Mouse (Mus musculus): ENCODE results near the gene 2300003K06Rik. TPM values are rescaled to one million over a fixed set of nuclear protein-coding genes. Genes with fewer than 3 reads are reported as not detected.
"Not testable (repeated sequence)": the region's sequence is repeated elsewhere in the genome, so short reads cannot be mapped to it uniquely, and the experiment has no call there.

2300003K06Rik gene
- not detected in 2 replicates for polyA plus RNA-seq (2012; ENCODE audit: insufficient read depth, insufficient read length, missing spikeins)

DNA sequence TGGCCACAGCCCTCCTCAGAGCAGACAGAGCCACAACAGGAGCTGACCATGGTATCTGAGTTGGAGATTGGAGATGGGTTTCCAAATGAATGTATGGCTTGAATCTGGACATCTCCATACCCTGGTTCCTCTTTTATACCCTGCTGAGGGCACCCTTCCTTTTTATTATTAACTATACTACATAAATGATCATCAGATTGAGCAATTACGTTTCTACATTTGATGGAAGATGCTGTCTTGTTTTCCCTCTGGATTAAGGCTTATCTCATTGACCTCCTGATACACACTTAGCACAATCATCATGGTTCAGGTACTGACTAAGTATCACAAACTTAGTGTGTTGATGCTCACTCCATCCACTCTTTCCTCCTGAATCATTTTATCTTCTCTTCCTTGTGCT is at the start of gene 2300003K06Rik:
2300003K06Rik (minus strand) TSS at position 101 of the 400 bp plus-strand sequence.
- Histone ChIP-seq H3K27ac (replicated peaks; ENCODE audit: low read depth, low read length) (no peak within 1 kb of the TSS), H3K4me3 (ENCODE audit: insufficient read depth, low read depth, low read length) (no peak within 1 kb of the TSS), H3K4me1 (ENCODE audit: control insufficient read depth, insufficient read depth, insufficient read length, low read length) (no peaks in the 10 kb centered on the region)

DNA sequence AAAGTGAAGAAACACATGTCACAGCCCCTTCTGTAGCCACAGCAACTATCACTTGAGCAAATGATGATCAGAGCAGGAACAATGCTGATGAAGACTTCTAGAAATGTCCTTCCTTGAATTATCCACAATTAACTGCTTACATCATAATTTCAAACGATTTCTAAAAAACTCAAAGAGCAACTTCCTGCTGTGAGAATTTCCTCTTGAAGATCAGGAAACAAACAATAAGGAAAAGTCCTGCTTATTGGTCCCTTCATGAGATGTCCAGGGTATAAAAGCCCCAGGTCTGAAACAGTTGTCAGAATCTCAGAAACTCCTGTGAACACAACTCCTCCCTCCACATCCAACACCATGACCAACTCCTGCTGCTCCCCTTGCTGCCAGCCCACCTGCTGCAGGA is 41.0 kb upstream of the 2300003K06Rik start, which contains the start of gene Gm11567:
Gm11567 (plus strand) TSS at position 301 of the 400 bp plus-strand sequence.
- H3K4me1 ChIP-seq (ENCODE audit: control insufficient read depth, insufficient read depth, insufficient read length, low read length); H3K27ac ChIP-seq (replicated peaks; ENCODE audit: low read depth, low read length); H3K4me3 ChIP-seq (ENCODE audit: insufficient read depth, low read depth, low read length): not testable (repeated sequence)

DNA sequence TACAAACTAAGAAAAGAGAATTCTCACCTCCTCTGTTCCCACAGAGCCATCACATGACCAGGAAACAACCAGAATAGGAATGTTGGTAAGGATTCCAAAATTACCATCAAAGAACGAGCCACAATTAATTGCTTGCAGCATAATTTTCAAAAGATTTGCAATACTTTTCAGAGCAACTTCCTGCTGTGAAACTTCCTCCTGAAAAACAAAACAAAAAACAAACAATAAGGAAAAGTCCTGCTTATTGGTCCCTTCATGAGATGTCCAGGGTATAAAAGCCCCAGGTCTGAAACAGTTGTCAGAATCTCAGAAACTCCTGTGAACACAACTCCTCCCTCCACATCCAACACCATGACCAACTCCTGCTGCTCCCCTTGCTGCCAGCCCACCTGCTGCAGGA is 35.2 kb upstream of the 2300003K06Rik start, which contains the start of gene Krtap9-1:
Krtap9-1 (plus strand) TSS at position 301 of the 400 bp plus-strand sequence.
- H3K4me3 ChIP-seq (ENCODE audit: insufficient read depth, low read depth, low read length); H3K4me1 ChIP-seq (ENCODE audit: control insufficient read depth, insufficient read depth, insufficient read length, low read length); H3K27ac ChIP-seq (replicated peaks; ENCODE audit: low read depth, low read length): not testable (repeated sequence)

DNA sequence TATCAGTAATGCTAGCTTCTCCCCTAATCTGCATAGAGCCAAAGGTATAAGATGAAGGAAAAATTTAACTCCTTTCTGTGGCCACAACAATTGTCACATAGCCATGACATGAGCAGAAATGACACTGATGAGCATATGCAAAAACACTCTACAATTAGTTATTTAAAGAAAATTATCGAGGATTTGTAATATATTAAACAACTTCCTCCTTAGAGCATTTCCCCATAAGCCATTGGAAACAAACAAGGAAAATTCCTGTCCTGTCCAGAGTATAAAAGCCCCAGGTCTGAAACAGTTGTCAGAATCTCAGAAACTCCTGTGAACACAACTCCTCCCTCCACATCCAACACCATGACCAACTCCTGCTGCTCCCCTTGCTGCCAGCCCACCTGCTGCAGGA is 26.3 kb upstream of the 2300003K06Rik start, which contains the start of gene Gm11559:
Gm11559 (plus strand) TSS at position 301 of the 400 bp plus-strand sequence.
- H3K4me1 ChIP-seq (ENCODE audit: control insufficient read depth, insufficient read depth, insufficient read length, low read length); H3K4me3 ChIP-seq (ENCODE audit: insufficient read depth, low read depth, low read length); H3K27ac ChIP-seq (replicated peaks; ENCODE audit: low read depth, low read length): not testable (repeated sequence)

DNA sequence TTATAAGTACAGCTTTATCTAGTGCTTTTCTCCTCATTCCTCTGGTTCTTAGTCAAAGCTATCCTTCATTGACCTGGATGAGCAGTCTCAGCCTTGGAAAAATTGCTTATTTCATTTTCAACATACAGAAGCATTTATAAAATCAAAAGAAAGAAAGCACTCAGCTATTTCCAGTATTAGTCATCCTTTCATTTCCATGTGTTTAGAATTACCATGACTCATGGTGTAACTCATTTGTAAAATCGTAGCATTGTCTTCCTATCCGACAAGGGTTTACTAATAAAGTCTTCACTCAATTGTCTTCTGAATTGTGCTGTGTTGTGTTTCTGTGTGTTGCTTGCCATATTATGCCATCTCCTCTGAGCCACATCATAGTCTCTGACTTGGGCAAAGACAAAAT is 20.9 kb upstream of the 2300003K06Rik start:
- Histone ChIP-seq H3K27ac (replicated peaks; ENCODE audit: low read depth, low read length) (no peak overlapping the region), H3K4me3 (ENCODE audit: insufficient read depth, low read depth, low read length) (no peak overlapping the region), H3K4me1 (ENCODE audit: control insufficient read depth, insufficient read depth, insufficient read length, low read length) (no peaks in the 10 kb centered on the region)

DNA sequence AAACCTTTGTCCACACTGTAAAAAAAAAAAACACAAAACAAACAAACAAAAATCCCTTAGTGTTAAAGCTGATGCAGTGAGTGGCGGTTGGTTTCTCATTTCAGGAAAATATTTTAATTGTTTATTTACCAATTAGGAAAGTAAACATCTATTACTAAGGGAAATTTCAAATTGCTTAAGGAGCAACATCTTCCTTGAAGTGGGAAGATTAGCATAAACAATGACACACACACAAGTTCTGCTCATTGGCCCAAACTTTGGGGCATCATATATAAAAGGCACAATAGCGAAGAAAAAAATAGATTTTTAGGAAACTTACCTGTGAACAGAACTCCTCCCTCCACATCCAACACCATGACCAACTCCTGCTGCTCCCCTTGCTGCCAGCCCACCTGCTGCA is 19.8 kb upstream of the 2300003K06Rik start, which contains the start of gene Gm11568:
Gm11568 (plus strand) TSS at position 301 of the 400 bp plus-strand sequence.
- no peak within 1 kb of the TSS for H3K4me3 ChIP-seq (ENCODE audit: insufficient read depth, low read depth, low read length)
- H3K27ac ChIP-seq (replicated peaks; ENCODE audit: low read depth, low read length): no peak within 1 kb of the TSS
- H3K4me1 ChIP-seq (ENCODE audit: control insufficient read depth, insufficient read depth, insufficient read length, low read length): no peaks in the 10 kb centered on the region

DNA sequence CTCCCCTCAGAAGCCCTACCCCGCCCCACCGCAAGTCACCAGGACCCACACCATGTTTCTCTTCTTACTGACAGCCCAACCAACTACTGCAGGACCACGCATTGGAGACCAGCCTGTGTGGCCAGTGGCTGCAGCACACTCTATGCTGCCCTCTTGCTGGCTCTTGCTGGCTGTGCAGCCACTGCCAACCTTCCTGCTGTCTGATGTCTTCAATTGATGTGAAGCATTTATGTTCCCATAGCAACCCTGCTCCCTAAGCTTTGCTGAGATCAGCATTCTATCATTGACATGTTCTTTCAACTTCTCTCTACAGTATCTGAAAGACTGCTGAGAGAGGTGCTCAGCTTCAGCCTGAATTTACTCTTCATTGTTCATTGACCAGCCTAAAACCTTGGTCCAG is 16.3 kb upstream of the 2300003K06Rik start:
- Histone ChIP-seq H3K27ac (replicated peaks; ENCODE audit: low read depth, low read length) (no peak overlapping the region), H3K4me3 (ENCODE audit: insufficient read depth, low read depth, low read length) (no peak overlapping the region), H3K4me1 (ENCODE audit: control insufficient read depth, insufficient read depth, insufficient read length, low read length) (no peaks in the 10 kb centered on the region)

DNA sequence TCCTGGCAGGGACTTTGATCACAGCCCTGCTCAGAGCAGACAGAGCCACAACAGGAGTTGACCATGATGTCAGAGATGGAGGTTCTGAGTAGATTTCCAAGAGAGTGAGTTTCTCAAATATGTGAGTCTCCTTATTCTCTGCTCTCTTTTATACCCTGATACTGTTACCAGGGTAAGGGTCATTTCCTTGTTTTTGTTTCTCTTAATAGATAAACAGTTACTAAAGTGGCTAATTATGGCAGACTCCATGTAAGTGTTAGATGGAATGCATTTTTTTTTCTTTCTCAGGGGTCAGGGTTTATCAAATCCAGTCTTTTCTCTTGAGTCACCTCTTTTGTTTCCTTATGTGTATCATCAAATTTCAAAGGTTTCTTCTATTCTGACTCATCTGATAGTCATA is 13.6 kb upstream of the 2300003K06Rik start, which contains the start of gene Krtap4-16:
Krtap4-16 (minus strand) TSS at position 101 of the 400 bp plus-strand sequence.
- no peak within 1 kb of the TSS for H3K4me3 ChIP-seq (ENCODE audit: insufficient read depth, low read depth, low read length)
- H3K4me1 ChIP-seq (ENCODE audit: control insufficient read depth, insufficient read depth, insufficient read length, low read length): no peaks in the 10 kb centered on the region
- H3K27ac ChIP-seq (replicated peaks; ENCODE audit: low read depth, low read length): no peak within 1 kb of the TSS

DNA sequence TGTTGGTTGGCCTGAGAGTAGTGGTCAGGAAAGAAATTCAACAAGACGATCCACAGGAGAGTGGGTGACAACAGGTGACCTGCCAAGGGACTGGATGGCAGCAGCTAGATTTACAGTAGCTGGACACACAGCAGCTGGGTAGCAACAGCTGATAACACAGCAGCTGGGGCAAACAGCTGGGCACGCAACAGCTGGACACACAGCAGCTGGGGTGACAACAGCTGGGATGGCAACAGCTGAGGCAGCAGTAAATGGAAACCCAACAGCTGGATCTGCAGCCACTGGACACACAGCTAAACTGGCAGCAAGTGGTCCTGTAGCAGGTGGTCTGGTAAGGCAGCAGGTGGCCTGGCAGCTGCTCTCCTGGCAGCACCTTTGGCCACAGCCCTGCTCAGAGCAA is 8.9 kb upstream of the 2300003K06Rik start:
- H3K4me1 ChIP-seq (ENCODE audit: control insufficient read depth, insufficient read depth, insufficient read length, low read length): no peaks in the 10 kb centered on the region
- no peak overlapping the region for H3K4me3 ChIP-seq (ENCODE audit: insufficient read depth, low read depth, low read length)
- no peak overlapping the region for H3K27ac ChIP-seq (replicated peaks; ENCODE audit: low read depth, low read length)

DNA sequence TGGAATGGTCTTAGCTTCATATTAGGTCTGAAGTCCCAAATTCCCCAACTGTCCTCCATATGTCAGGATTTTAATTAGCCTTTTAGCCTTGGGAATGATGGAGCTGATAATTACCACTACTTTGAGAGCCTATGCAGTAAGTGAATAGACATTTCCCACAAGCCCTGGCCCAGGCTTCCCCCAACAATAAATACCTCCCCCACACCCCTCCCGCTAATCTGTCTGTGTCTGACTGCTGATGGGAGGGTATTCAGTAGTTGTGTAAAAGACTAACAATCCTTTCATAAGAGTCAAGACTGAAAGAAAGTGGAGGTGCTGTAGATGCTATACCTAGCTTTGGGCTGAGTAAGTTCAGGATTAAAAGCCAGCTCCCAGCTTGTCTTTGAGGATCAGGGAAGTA is 4.3 kb upstream of the 2300003K06Rik start:
- Histone ChIP-seq H3K4me1 (ENCODE audit: control insufficient read depth, insufficient read depth, insufficient read length, low read length) (no peaks in the 10 kb centered on the region), H3K27ac (replicated peaks; ENCODE audit: low read depth, low read length) (no peak overlapping the region), H3K4me3 (ENCODE audit: insufficient read depth, low read depth, low read length) (no peak overlapping the region)

DNA sequence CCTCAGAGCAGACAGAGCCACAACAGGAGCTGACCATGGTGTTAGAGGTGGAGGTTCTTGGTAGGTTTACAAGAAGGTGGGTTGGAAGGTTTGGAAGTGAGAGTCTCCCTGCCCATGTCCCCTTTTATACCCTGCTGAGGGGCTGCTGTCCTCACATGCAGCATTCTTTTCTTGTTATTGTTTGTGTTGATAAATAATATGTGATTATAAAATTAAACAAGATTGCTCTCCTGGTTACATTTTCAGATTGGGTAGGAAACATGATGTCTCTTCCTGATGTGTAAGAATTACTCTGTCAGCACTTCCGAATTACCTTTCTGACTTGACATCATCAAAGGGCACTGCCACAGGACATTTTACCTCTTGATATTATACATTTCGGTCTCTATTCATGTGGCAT is 22.3 kb downstream of the 2300003K06Rik start, which contains the start of gene Gm11564:
Gm11564 (minus strand) TSS at position 101 of the 400 bp plus-strand sequence.
- not testable (repeated sequence) for H3K4me1 ChIP-seq (ENCODE audit: control insufficient read depth, insufficient read depth, insufficient read length, low read length); H3K27ac ChIP-seq (replicated peaks; ENCODE audit: low read depth, low read length); H3K4me3 ChIP-seq (ENCODE audit: insufficient read depth, low read depth, low read length)

DNA sequence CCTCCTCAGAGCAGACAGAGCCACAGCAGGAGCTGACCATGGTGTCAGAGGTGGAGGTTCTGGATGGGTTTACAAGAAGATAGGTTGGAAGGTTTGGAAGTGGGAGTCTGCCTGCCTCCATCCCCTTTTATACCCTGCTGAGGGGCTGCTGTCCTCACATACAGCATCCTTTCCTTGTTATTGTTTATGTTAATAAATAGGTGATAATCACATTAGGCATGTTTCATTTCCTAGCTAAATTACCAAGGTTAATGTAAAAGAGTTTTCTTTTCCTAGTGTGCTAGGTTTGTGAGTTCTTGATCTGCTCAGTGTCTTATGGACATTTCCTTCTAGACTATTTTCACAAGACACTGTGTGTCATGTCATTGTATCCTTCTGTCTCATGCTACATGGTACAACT is 28.1 kb downstream of the 2300003K06Rik start, which contains the start of gene Krtap4-13:
Krtap4-13 (minus strand) TSS at position 101 of the 400 bp plus-strand sequence.
- not testable (repeated sequence) for H3K27ac ChIP-seq (replicated peaks; ENCODE audit: low read depth, low read length)

DNA sequence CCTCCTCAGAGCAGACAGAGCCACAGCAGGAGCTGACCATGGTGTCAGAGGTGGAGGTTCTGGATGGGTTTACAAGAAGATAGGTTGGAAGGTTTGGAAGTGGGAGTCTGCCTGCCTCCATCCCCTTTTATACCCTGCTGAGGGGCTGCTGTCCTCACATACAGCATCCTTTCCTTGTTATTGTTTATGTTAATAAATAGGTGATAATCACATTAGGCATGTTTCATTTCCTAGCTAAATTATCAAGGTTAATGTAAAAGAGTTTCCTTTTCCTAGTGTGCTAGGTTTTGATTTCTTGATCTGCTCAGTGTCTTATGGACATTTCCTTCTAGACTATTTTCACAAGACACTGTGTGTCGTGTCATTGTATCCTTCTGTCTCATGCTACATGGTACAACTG is 33.5 kb downstream of the 2300003K06Rik start, which contains the start of gene Gm11554:
Gm11554 (minus strand) TSS at position 101 of the 400 bp plus-strand sequence.
- H3K4me1 ChIP-seq (ENCODE audit: control insufficient read depth, insufficient read depth, insufficient read length, low read length); H3K4me3 ChIP-seq (ENCODE audit: insufficient read depth, low read depth, low read length); H3K27ac ChIP-seq (replicated peaks; ENCODE audit: low read depth, low read length): not testable (repeated sequence)

More for the DNA sequence above, 28.1 kb downstream of the 2300003K06Rik start, which contains the start of gene Krtap4-13:
- not testable (repeated sequence) for H3K4me3 ChIP-seq (ENCODE audit: insufficient read depth, low read depth, low read length); H3K4me1 ChIP-seq (ENCODE audit: control insufficient read depth, insufficient read depth, insufficient read length, low read length)

DNA sequence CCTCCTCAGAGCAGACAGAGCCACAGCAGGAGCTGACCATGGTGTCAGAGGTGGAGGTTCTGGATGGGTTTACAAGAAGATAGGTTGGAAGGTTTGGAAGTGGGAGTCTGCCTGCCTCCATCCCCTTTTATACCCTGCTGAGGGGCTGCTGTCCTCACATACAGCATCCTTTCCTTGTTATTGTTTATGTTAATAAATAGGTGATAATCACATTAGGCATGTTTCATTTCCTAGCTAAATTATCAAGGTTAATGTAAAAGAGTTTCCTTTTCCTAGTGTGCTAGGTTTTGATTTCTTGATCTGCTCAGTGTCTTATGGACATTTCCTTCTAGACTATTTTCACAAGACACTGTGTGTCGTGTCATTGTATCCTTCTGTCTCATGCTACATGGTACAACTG is 39.0 kb downstream of the 2300003K06Rik start, which contains the start of gene Gm11569:
Gm11569 (minus strand) TSS at position 101 of the 400 bp plus-strand sequence.
- not testable (repeated sequence) for H3K27ac ChIP-seq (replicated peaks; ENCODE audit: low read depth, low read length); H3K4me3 ChIP-seq (ENCODE audit: insufficient read depth, low read depth, low read length); H3K4me1 ChIP-seq (ENCODE audit: control insufficient read depth, insufficient read depth, insufficient read length, low read length)

DNA sequence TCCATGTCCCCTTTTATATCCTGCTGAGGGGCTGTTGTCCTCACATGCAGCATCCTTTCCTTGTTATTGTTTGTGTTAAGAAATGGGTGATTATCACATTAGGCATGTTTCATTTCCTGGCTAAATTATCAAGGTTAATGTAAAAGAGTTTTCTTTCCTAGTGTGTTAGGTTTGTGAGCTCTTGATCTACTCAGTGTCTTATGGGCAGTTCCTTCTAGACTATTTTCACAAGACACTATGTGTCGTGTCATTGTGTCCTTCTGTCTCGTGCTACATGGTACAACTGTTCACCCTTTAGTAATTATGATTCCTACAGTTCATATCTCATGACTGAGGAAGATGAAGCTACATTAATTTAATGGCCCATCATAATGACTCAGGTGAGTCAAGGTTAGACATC is 44.5 kb downstream of the 2300003K06Rik start, which contains the start of gene Gm11596:
Gm11596 (minus strand) TSS at position 101 of the 400 bp plus-strand sequence.
- Histone ChIP-seq H3K27ac (replicated peaks; ENCODE audit: low read depth, low read length) (no peak within 1 kb of the TSS), H3K4me1 (ENCODE audit: control insufficient read depth, insufficient read depth, insufficient read length, low read length) (no peaks in the 10 kb centered on the region), H3K4me3 (ENCODE audit: insufficient read depth, low read depth, low read length) (no peak within 1 kb of the TSS)
